ENCODE assay signal across 11 mouse cellular contexts in the genomic region with DNA sequence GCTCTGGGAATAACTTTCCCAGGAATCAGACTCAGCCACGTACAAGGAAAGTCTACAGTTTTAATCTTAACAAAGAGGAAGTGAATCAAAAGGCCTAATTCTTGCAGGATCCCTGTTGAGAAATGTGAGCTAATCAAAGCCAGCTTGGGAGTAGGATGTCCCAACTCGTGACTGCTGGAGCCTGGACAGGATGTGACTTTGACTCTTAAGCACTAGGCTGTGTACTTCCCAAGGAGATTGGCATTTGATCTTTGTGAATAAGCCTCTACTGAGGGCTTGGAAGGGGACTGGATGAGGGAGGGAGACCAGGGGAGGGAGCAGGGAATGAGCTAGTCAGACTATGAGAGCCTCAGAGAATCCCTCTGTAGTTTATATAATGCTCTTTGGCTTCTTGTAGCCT. TPM values are rescaled to one million over a fixed set of nuclear protein-coding genes. Genes with fewer than 3 reads are reported as not detected.
A peak's percentile ranks its signal among the peaks of the same experiment; 100 is the strongest.
DNase-seq lines count a peak whose midpoint lies in the region; ATAC-seq and TF ChIP-seq lines count a peak whose summit lies in the region.
"Had no signal": no experiment of that assay in that cellular context is flagged by ENCODE, and none has a peak within 500 bp of the region (broad histone marks: within the 10 kb centered on the region; RNA-seq: fewer than 3 reads in every experiment).

No protein-coding gene starts in this region.

- no peak overlapping the region for H3K27ac ChIP-seq in intestine, embryonic 14.5 days (ENCODE audit: low read depth)
- H3K27ac ChIP-seq in intestine, postnatal 0 days (ENCODE audit: low read depth, low read length), result no peak overlapping the region
- peak overlapping the region; percentile 54; the same call in 1 of the 2 replicates for H3K27ac ChIP-seq in limb, embryonic 10.5 days

- H3K9ac ChIP-seq in intestine, embryonic 14.5 days (ENCODE audit: low read length), result no peak overlapping the region
- H3K9ac ChIP-seq in intestine, postnatal 0 days (ENCODE audit: low read depth, low read length), result no peak overlapping the region
- H3K9ac ChIP-seq: neural tube, embryonic 13.5 days had no signal

- no peaks in the 10 kb centered on the region for H3K9me3 ChIP-seq in intestine, embryonic 14.5 days (ENCODE audit: control insufficient read depth, low read length)
- H3K9me3 ChIP-seq in intestine, postnatal 0 days (ENCODE audit: control insufficient read depth), result no peaks in the 10 kb centered on the region
- H3K9me3 ChIP-seq in limb, embryonic 10.5 days (replicated peaks), result no peaks in the 10 kb centered on the region
- H3K9me3 ChIP-seq: neural tube, embryonic 13.5 days had no signal

- 33% methylated on average over 2 of the region's 2 CpGs for WGBS in intestine, embryonic 14.5 days
- 45% methylated on average over 2 of the region's 2 CpGs for WGBS in intestine, postnatal 0 days
- 20% methylated on average over 2 of the region's 2 CpGs for WGBS in limb, embryonic 10.5 days

- H3K36me3 ChIP-seq in intestine, embryonic 14.5 days (ENCODE audit: control insufficient read depth, insufficient read depth, low read length), result no peaks in the 10 kb centered on the region
- H3K36me3 ChIP-seq in intestine, postnatal 0 days (ENCODE audit: control insufficient read depth, insufficient read depth), result no peaks in the 10 kb centered on the region
- peaks cover 39% of the 10 kb centered on the region for H3K36me3 ChIP-seq in limb, embryonic 10.5 days
- H3K36me3 ChIP-seq: neural tube, embryonic 13.5 days had no signal

- DNase-seq in intestine, embryonic 14.5 days (ENCODE audit: low spot score), result peak; percentile 31
- peak; percentile 68 for DNase-seq in ZHBTc4 (ENCODE audit: low read depth, low spot score)
- DNase-seq in heart, adult 8-10 months (ENCODE audit: low spot score), result peak; percentile 84
- DNase-seq in limb, embryonic 10.5 days (ENCODE audit: low spot score), result no peak
- DNase-seq in frontal cortex, adult 2 months (ENCODE audit: extremely low spot score in 1 of 2, low spot score in 1 of 2), result no peak
- DNase-seq in frontal cortex, postnatal 10 days (ENCODE audit: low spot score in 2 of 2), result no peak
- DNase-seq: thymus, adult 2 months had no signal

- TF ChIP-seq CTCF in intestine, postnatal 0 days (IDR thresholded peaks at IDR 0.05; ENCODE audit: low read depth), result no peak

- no peak for ATAC-seq in intestine, embryonic 14.5 days (replicated peaks; ENCODE audit: low FRiP score, low TSS enrichment, low read depth)
- no peak for ATAC-seq in intestine, postnatal 0 days
- ATAC-seq in megakaryocyte, adult 5-6 weeks (ENCODE audit: poor library complexity, severe bottlenecking), result no peak

- no peak overlapping the region for H3K4me3 ChIP-seq in intestine, embryonic 14.5 days (ENCODE audit: low read depth, low read length)
- no peak overlapping the region for H3K4me3 ChIP-seq in intestine, postnatal 0 days (ENCODE audit: low read depth, low read length)
- H3K4me3 ChIP-seq in limb, embryonic 10.5 days, result no peak overlapping the region
- H3K4me3 ChIP-seq: erythroblast, embryonic 14.5 days; neural tube, embryonic 13.5 days had no signal

- H3K4me2 ChIP-seq in intestine, embryonic 14.5 days (ENCODE audit: low read length), result no peak overlapping the region
- H3K4me2 ChIP-seq in intestine, postnatal 0 days (replicated peaks; ENCODE audit: low read depth), result no peak overlapping the region
- H3K4me2 ChIP-seq: neural tube, embryonic 13.5 days had no signal

- peaks cover 15% of the 10 kb centered on the region for H3K4me1 ChIP-seq in intestine, embryonic 14.5 days (replicated peaks; ENCODE audit: control insufficient read depth, insufficient read depth, low read length)
- H3K4me1 ChIP-seq in intestine, postnatal 0 days (replicated peaks; ENCODE audit: control insufficient read depth, insufficient read depth, low read length), result no peaks in the 10 kb centered on the region
- peaks cover 41% of the 10 kb centered on the region for H3K4me1 ChIP-seq in limb, embryonic 10.5 days

- H3K27me3 ChIP-seq in intestine, embryonic 14.5 days (replicated peaks; ENCODE audit: control insufficient read depth, insufficient read depth, low read length), result no peaks in the 10 kb centered on the region
- H3K27me3 ChIP-seq in intestine, postnatal 0 days (replicated peaks; ENCODE audit: control insufficient read depth, insufficient read depth, low read length), result no peaks in the 10 kb centered on the region
- no peaks in the 10 kb centered on the region for H3K27me3 ChIP-seq in limb, embryonic 10.5 days (ENCODE audit: low read depth, poor library complexity, severe bottlenecking)
- H3K27me3 ChIP-seq: neural tube, embryonic 13.5 days had no signal

RNA-seq across cellular contexts. Expression of gene D630039A03Rik, which starts 50.0 kb away (rescaled TPM):
- polyA plus RNA-seq in intestine, embryonic 14.5 days (2014; fragmentation: Nextera tagmentation; extraction: Ambion mirVana), result 5.7 and 6.1 TPM in 2 replicates
- 6.6 and 7.0 TPM in 2 replicates for polyA plus RNA-seq in intestine, postnatal 0 days (2015; fragmentation: Nextera tagmentation; extraction: Ambion mirVana)
- under 1 TPM; 0.09 to 0.25 (median 0.18) TPM for total RNA-seq in heart, adult 8-10 months (2022)
- polyA plus RNA-seq in limb, embryonic 10.5 days (2016; fragmentation: Nextera tagmentation; extraction: Ambion mirVana), result 0.11 TPM in 1 of 2 replicates, not detected in the other
- total RNA-seq in megakaryocyte, adult 5-6 weeks (2015), result 0.27 TPM in 1 of 2 replicates, not detected in the other
- not detected in 2 replicates for total RNA-seq in megakaryocyte, adult 5-6 weeks (2017)
- polyA plus RNA-seq in frontal cortex, adult 2 months (2012; rRNA removed), result 0.32 and 0.38 TPM in 2 replicates
- polyA plus RNA-seq: erythroblast, embryonic 14.5 days had no signal

Comparison
In these comparisons a context has a peak if more than half of its experiments do, and no peak if none do; other contexts are left out.
1. DNase-seq: peak in intestine, embryonic 14.5 days (single experiment), ZHBTc4 (single experiment) and heart, adult 8-10 months (single experiment); none in limb, embryonic 10.5 days (single experiment), frontal cortex, adult 2 months (0 of 2) and frontal cortex, postnatal 10 days (0 of 2).